ENCODE assay signal across 9 mouse cellular contexts in the genomic region with DNA sequence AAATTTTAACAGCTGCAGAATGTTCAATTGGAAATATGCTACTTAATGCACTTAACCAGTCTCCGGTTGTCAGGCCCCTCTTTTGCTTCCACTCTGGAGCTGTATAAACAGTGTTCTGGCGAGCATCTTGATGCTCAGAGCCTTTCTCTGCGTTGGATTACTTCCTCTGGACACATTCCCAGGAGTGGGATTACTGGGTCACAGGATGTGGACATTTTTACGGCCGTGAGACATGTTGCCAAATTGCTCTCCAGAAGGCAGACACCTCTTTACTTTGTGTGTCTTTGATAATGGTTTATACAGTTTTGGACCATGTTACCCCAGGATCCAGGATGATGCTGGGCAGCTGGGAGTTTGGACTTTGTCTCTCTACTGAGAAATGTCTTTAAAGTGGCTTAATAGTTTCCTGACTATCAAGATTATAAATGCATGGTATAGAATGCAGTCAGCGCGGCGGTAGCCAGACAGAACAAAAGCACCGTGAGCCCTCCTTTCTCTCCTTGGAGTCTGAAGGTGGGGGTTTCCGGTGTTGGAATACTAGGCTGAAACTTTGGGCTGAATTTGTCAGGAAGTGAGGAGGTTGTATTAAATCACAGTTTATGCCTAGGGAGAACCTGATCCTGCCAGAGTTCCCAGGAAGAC. TPM values are rescaled to one million over a fixed set of nuclear protein-coding genes. Genes with fewer than 3 reads are reported as not detected.
DNase-seq lines count a peak whose midpoint lies in the region; ATAC-seq and TF ChIP-seq lines count a peak whose summit lies in the region.
"Had no signal": no experiment of that assay in that cellular context is flagged by ENCODE, and none has a peak within 500 bp of the region (broad histone marks: within the 10 kb centered on the region; RNA-seq: fewer than 3 reads in every experiment).

No protein-coding gene starts in this region.

- H3K36me3 ChIP-seq in heart, embryonic 15.5 days, result no peaks in the 10 kb centered on the region
- H3K36me3 ChIP-seq in lung, embryonic 15.5 days, result no peaks in the 10 kb centered on the region

- no peak overlapping the region for H3K4me2 ChIP-seq in heart, embryonic 15.5 days
- H3K4me2 ChIP-seq in lung, embryonic 15.5 days, result no peak overlapping the region

- H3K27me3 ChIP-seq in heart, embryonic 15.5 days, result no peaks in the 10 kb centered on the region
- no peaks in the 10 kb centered on the region for H3K27me3 ChIP-seq in lung, embryonic 15.5 days

- peak; percentile 63 for DNase-seq in gastrocnemius, adult 2 months
- DNase-seq in gastrocnemius, adult 8-10 months (ENCODE audit: low spot score in 2 of 2), result no peak
- peak; percentile 12 for DNase-seq in NIH3T3 (ENCODE audit: low read depth)
- DNase-seq in layer of hippocampus, adult 11-12 months (ENCODE audit: low spot score), result no peak
- no peak for DNase-seq in retina, embryonic 14.5 days (ENCODE audit: low spot score)

- TF ChIP-seq CTCF in gastrocnemius, adult 2 months (IDR thresholded peaks at IDR 0.05), result no peak

- peak overlapping the region; percentile 46 for H3K27ac ChIP-seq in gastrocnemius, adult 2 months
- H3K27ac ChIP-seq in heart, embryonic 15.5 days, result peak overlapping the region; percentile 35
- H3K27ac ChIP-seq in lung, embryonic 15.5 days, result peak overlapping the region; percentile 76

- no peaks in the 10 kb centered on the region for H3K9me3 ChIP-seq in heart, embryonic 15.5 days (replicated peaks)
- H3K9me3 ChIP-seq in lung, embryonic 15.5 days, result no peaks in the 10 kb centered on the region

- ATAC-seq in heart, embryonic 15.5 days (replicated peaks; ENCODE audit: insufficient number of reproducible peaks, insufficient read depth, low FRiP score, low read depth), result no peak; the same call in 1 of the 2 replicates
- peak; percentile 69; the same call in 1 of the 2 replicates for ATAC-seq in lung, embryonic 15.5 days (ENCODE audit: borderline replicate concordance, extremely low read depth, low FRiP score, low TSS enrichment)
- ATAC-seq in erythroblast, adult 5-6 weeks (replicated peaks; ENCODE audit: low FRiP score, poor library complexity, severe bottlenecking), result no peak

- intact Hi-C loops in gastrocnemius, adult 2 months (cut with DNase I), result no loop called here

- no peak overlapping the region for H3K9ac ChIP-seq in heart, embryonic 15.5 days
- no peak overlapping the region; the same call in 1 of the 2 replicates for H3K9ac ChIP-seq in lung, embryonic 15.5 days

- H3K4me1 ChIP-seq in heart, embryonic 15.5 days (replicated peaks), result peaks cover 10% of the 10 kb centered on the region
- peaks cover 25% of the 10 kb centered on the region for H3K4me1 ChIP-seq in lung, embryonic 15.5 days

- 47% methylated on average over 10 of the region's 10 CpGs for WGBS in heart, embryonic 15.5 days
- WGBS in lung, embryonic 15.5 days, result 22% methylated on average over 10 of the region's 10 CpGs

- no peak overlapping the region for H3K4me3 ChIP-seq in gastrocnemius, adult 2 months
- H3K4me3 ChIP-seq in heart, embryonic 15.5 days, result no peak overlapping the region
- no peak overlapping the region for H3K4me3 ChIP-seq in lung, embryonic 15.5 days
- H3K4me3 ChIP-seq: erythroblast, embryonic 14.5 days had no signal

RNA-seq across cellular contexts. Expression of a gene that starts 23.2 kb away (rescaled TPM):
- 1 to 10 TPM; 6.7 to 8.7 TPM for total RNA-seq in gastrocnemius, adult 2 months (2021)
- 1 to 10 TPM; 2.8 to 5.2 (median 3.9) TPM for total RNA-seq in gastrocnemius, adult 8-10 months (2022)
- 5.7 and 8.4 TPM in 2 replicates for polyA plus RNA-seq in heart, embryonic 15.5 days (2015; fragmentation: Nextera tagmentation; extraction: Ambion mirVana)
- polyA plus RNA-seq in lung, embryonic 15.5 days (2015; fragmentation: Nextera tagmentation; extraction: Ambion mirVana), result 20.5 and 22.8 TPM in 2 replicates
- total RNA-seq in erythroblast, adult 5-6 weeks (2015; ENCODE audit: low replicate concordance), result 0.38 and 0.63 TPM in 2 replicates
- not detected in 2 replicates for total RNA-seq in erythroblast, adult 5-6 weeks (2017; ENCODE audit: low replicate concordance)
- polyA plus RNA-seq: erythroblast, embryonic 14.5 days had no signal

Comparison
In these comparisons a context has a peak if more than half of its experiments do, and no peak if none do; other contexts are left out.
1. DNase-seq: peak in gastrocnemius, adult 2 months (single experiment) and NIH3T3 (single experiment); none in gastrocnemius, adult 8-10 months (0 of 2), layer of hippocampus, adult 11-12 months (single experiment) and retina, embryonic 14.5 days (single experiment).
2. Peak in every context shown above with its lines, with median percentiles within 50 percentile points of each other: H3K27ac ChIP-seq.